Mouse (Mus musculus): ENCODE measurements around the gene Clstn2. TPM values are rescaled to one million over a fixed set of nuclear protein-coding genes. Genes with fewer than 3 reads are reported as not detected.

The Clstn2 gene
- not detected for total RNA-seq (2023)

DNA sequence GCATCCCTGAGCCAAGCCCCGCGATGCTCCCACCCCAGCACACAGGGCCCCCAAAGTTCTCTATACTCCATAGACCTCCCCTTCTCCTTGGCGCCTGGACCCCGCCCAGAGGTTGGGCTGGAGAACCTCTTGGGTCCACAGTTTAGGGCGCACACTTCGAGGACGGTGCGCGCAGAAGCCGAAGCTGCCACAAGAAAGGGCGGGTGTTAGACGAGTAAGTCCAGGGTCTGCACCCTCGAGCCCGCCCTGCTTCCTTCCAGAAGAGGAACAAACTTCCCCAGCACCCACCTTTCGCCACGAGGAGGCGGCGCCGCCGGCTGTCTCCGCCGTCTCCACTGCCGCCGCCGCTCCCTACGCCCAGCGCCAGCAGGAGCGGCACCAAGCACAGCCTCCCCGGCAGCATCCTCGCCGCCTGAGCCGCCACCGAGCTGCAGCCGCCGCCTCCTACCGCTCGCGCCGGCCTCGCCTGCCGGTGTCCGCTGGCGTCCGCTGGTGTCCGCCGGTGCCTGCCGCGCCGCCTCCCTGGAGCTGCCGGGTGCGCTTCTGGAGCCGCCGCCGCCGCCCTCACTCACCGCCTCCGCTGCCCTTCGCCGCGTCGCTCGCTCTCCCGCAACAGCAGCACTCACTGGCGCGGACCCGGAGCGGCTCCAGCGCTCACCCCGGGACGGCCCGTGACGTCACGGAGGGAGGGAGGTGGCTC lies at the start of gene Clstn2:
Clstn2 (minus strand) TSS at position 609 of the 700 bp plus-strand sequence.

